Mouse (Mus musculus) hindbrain, embryonic 11.5 days (tissue): ENCODE data around the gene Actr5. TPM values are rescaled to one million over a fixed set of nuclear protein-coding genes. Genes with fewer than 3 reads are reported as not detected.

ENCODE experiments used
- ATAC-seq: fragments of 200-750 bp; cut with Nextera tagmentation; 2 replicates; pipeline ENCODE4 v1.8.0; 2017; ENCODE audit warnings: mild to moderate bottlenecking, moderate TSS enrichment, moderate library complexity; ENCODE audit not compliant: low FRiP score
- DNase-seq: peaks from one replicate; pipeline ENCODE4 v3.0.0-alpha.2; 2015; ENCODE audit warnings: low spot score
- H3K27ac ChIP-seq: fragments of 300-500 bp; sonication (generic); 2 replicates; pipeline ENCODE4 v1.5.1; 2014; ENCODE audit warnings: mild to moderate bottlenecking, low read depth, low read length
- H3K27me3 ChIP-seq: fragments of 300-500 bp; sonication (generic); 2 replicates; pipeline ENCODE4 v1.6.1; 2014; ENCODE audit warnings: mild to moderate bottlenecking, low read length, moderate library complexity, mixed read lengths; ENCODE audit not compliant: control insufficient read depth, insufficient read depth
- H3K36me3 ChIP-seq: fragments of 300-500 bp; sonication (generic); 2 replicates; pipeline ENCODE4 v1.6.1; 2014; ENCODE audit warnings: mild to moderate bottlenecking, low read length, moderate library complexity, mixed read lengths; ENCODE audit not compliant: control insufficient read depth, insufficient read depth
- H3K4me1 ChIP-seq: fragments of 300-500 bp; sonication (generic); replicated peaks from 2 replicates; pipeline ENCODE4 v1.6.1; 2014; ENCODE audit warnings: low read length, mixed read lengths; ENCODE audit not compliant: control insufficient read depth, insufficient read depth
- H3K4me2 ChIP-seq: fragments of 300-500 bp; sonication (generic); replicated peaks from 2 replicates; pipeline ENCODE4 v1.6.1; 2014; ENCODE audit warnings: mild to moderate bottlenecking, low read depth, low read length
- H3K4me3 ChIP-seq: fragments of 300-500 bp; sonication (generic); 2 replicates; pipeline ENCODE4 v1.5.1; 2014; ENCODE audit warnings: low read depth, low read length
- H3K9ac ChIP-seq: fragments of 300-500 bp; sonication (generic); 2 replicates; pipeline ENCODE4 v1.6.1; 2014; ENCODE audit warnings: low read depth, low read length
- H3K9me3 ChIP-seq: fragments of 300-500 bp; sonication (generic); 2 replicates; pipeline ENCODE4 v1.6.1; 2016; ENCODE audit warnings: low read length; ENCODE audit not compliant: control insufficient read depth
- WGBS: fragments of 180-500 bp; shearing (Covaris S2); extraction: QIAGEN DNeasy Blood & Tissue Kit; methylation state at CpG from one replicate; pipeline ENCODE4 v1.1.7; 2014; 5-methylcytosine and 5-hydroxymethylcytosine counted together
- polyA plus RNA-seq: library from polyadenylated mRNA; unstranded; fragments of >200 nt; fragmentation: Nextera tagmentation; extraction: Ambion mirVana; gene quantifications from 2 replicates; pipeline ENCODE4 v1.2.1, GENCODE M21; 2014

The Actr5 gene
- polyA plus RNA-seq: 13.7 and 16.7 TPM in 2 replicates

DNA sequence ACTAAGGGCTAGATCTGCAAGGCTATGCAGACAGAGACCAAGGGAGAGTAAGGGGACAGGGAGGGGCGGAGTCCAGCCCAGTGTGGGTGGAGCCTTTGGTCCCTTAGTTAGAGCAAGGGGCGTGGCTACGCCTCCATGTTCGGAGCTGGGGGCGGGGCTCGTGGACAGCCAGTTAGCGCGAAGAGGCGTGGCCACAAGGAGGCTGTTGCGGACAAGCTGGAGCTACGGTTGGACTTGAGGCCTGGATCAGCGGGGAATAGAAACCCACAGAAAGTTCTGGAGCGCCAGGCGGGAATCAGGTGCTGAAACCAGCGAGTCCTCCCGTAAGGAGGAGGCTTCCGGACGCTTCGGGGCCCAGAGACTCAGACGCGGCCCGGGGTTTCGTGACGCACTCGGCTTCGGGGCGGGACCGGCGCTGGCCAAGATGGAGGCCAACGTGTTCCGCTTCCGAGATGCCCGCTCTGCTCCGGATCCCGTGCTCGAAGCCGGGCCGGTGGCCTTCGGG is at the start of gene Actr5:
Actr5 (plus strand) TSS at position 171 of the 505 bp plus-strand sequence.
- no peaks in the 10 kb centered on the region for H3K9me3 ChIP-seq
- no peaks in the 10 kb centered on the region for H3K36me3 ChIP-seq
- peaks cover 6% of the 10 kb centered on the region for H3K4me1 ChIP-seq
- 0% methylated on average over 38 of the region's 39 CpGs for WGBS
- H3K4me3 ChIP-seq: peak within 1 kb of the TSS; percentile 84
- H3K27me3 ChIP-seq: 0 out of 2 replicates have a peak, but pooled peaks cover 3% of the 10 kb centered on the region
- H3K4me2 ChIP-seq: peak within 1 kb of the TSS; percentile 93
- peak; percentile 95 for ATAC-seq
- peak within 1 kb of the TSS; percentile 85 for H3K9ac ChIP-seq
- H3K27ac ChIP-seq: peak within 1 kb of the TSS; percentile 37
- DNase-seq: peak; percentile 99

DNA sequence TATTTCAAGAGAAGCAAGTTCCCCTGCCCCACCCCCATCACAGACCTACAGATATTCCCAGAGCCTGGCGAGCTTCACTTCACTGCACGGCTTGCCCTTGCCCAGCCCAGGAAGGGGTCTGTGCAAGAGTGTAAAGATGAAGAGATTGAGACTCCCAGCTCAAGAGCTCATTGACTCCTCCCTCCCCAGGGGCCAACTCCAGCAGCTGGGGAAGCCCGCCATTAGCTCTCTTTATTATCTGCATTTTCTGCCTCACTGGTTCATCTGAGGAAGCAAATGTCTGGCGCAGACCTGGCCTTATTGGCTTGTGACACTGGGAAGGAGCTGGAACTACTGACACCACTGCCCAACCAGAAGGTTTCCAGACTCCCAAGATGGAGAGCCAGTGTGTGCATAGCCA is 44.7 kb upstream of the Actr5 start:
- Histone ChIP-seq H3K27me3 (no peaks in the 10 kb centered on the region), H3K4me2 (no peak overlapping the region), H3K9me3 (no peaks in the 10 kb centered on the region), H3K9ac (no peak overlapping the region), H3K36me3 (no peaks in the 10 kb centered on the region), H3K4me1 (no peaks in the 10 kb centered on the region), H3K27ac (0 out of 2 replicates have a peak overlapping the region, but pooled peaks have one; percentile 2), H3K4me3 (no peak overlapping the region)
- peak; percentile 70 for ATAC-seq
- 51% methylated on average over 4 of the region's 4 CpGs for WGBS
- DNase-seq: peak; percentile 40

DNA sequence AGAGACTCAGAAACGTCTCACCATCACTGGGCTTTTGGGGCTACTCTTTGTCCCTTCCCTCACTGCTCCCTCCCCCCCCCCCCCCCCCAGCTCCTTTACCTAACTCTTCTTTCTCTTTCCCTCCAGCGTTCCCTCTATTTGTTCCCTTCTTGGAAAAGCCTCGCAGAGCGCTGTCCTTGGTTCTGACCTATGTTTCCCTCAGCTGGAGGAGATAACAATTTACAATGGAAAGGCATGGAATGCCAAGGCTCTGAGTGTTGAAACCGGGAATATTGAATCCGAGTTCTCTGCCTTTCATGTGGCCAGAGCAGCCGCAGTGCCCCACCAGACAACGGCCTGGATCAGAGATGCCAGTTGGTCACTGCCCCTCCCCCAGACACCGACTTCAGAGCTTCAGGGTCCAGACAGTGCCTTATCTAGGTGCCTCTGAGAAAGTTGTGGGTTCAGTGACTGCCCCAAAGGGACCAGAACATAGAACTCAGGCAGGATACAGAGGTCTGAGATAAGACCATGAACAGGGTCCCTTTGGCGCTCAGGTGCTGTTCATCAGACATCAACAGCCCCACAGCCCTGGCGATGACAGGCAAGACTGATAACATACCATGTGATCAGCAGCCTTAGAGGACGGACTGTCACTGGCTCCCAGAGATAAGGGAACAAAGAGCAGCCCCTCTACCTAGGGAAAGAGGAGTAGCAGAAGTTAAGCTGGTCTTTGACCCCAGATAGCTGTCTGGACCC is 39.9 kb upstream of the Actr5 start:
- no peaks in the 10 kb centered on the region for H3K4me1 ChIP-seq
- ATAC-seq: peak; percentile 38; the same call in 1 of the 2 replicates
- no peaks in the 10 kb centered on the region for H3K36me3 ChIP-seq
- WGBS: 13% methylated on average over 12 of the region's 12 CpGs
- H3K9ac ChIP-seq: no peak overlapping the region
- H3K27me3 ChIP-seq: no peaks in the 10 kb centered on the region
- DNase-seq: peak; percentile 54
- no peak overlapping the region for H3K4me2 ChIP-seq
- H3K9me3 ChIP-seq: no peaks in the 10 kb centered on the region
- no peak overlapping the region for H3K27ac ChIP-seq
- no peak overlapping the region for H3K4me3 ChIP-seq

DNA sequence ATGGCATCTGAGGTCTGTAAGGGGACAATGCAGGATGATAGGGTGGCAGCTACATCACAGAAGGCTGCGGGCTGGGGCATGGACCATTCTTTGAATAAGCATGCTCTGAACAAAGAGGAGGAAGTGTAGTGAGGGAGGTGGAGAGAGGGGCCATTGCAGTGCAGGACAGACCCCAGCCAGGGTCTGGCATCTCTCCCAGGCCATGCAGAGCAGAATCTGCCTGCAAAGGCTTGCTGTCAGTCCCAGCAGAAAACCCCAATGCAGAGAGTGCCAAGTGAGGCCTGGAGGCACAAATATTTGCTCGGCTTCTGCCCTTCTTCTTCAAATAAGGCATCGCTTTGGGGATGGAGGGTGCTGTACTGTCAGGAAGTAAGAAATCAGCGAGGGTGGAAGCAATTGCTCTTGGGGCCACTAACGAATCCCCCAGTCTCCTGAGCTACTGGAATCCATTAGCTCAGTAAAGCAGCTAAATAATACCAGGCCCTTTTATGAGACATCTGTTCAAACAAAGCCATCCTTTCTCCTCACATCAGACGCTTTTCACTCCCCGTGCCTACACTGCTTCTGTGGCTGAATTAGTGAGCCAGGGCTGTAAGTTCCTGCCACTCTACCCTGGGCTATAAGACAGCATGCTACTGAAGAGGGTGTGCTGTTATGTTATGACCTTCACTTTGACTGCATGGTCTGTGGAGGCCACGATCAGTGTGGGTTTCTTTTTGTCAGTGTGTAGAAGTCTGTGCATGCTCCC is 36.0 kb upstream of the Actr5 start:
- H3K4me2 ChIP-seq: no peak overlapping the region
- H3K27ac ChIP-seq: 0 out of 2 replicates have a peak overlapping the region, but pooled peaks have one; percentile 2
- no peaks in the 10 kb centered on the region for H3K9me3 ChIP-seq
- no peak overlapping the region for H3K9ac ChIP-seq
- H3K27me3 ChIP-seq: no peaks in the 10 kb centered on the region
- H3K4me3 ChIP-seq: no peak overlapping the region
- ATAC-seq: no peak
- H3K36me3 ChIP-seq: no peaks in the 10 kb centered on the region
- no peaks in the 10 kb centered on the region for H3K4me1 ChIP-seq
- no peak for DNase-seq
- WGBS: 34% methylated on average over 8 of the region's 8 CpGs

DNA sequence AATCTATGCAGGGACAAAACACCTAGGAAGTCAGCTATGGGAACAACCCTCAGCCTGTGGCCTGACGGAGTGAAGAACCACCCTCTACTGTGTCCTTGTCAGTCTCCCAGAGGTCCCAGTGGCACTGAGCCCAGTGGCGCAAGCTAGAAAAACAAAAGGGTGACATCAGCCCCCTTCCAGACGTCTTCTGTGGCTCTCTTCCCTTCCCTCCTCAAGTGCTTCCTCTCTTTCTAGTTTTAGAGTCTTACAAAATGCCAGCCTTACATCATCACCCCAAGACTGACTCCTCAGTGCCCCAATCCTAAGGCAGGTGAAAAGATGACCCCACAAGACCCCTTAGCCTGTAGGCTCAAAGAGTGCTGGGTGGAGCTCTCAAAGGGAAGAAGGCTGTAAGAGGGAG is 34.2 kb upstream of the Actr5 start:
- no peak overlapping the region for H3K4me3 ChIP-seq
- no peak for ATAC-seq
- H3K4me2 ChIP-seq: no peak overlapping the region
- H3K9ac ChIP-seq: no peak overlapping the region
- 64% methylated on average over 3 of the region's 3 CpGs for WGBS
- no peaks in the 10 kb centered on the region for H3K36me3 ChIP-seq
- H3K27me3 ChIP-seq: no peaks in the 10 kb centered on the region; the same call in 1 of the 2 replicates
- DNase-seq: no peak
- H3K4me1 ChIP-seq: 0 out of 2 replicates have a peak, but pooled peaks cover 2% of the 10 kb centered on the region
- H3K9me3 ChIP-seq: no peaks in the 10 kb centered on the region
- H3K27ac ChIP-seq: no peak overlapping the region

DNA sequence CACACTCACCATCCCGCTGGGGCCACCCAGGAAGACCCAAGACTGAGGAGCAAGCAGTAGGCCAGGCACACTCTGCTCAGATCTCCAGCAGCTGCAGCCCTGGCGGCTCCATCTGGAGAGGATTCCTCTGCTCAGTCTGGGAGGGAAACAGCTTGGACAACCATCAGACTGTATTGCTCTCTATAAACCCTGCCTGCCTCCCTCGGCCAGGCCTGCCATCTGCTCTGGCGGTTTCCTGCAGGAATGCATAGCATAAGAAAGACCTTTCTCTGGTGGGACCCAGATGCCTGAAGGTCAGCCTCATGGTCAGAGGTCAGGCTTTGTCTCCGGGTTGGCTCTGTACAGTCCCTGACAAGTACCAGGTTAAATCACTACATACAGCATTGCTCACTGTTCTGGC is 33.4 kb upstream of the Actr5 start:
- Histone ChIP-seq H3K27me3 (no peaks in the 10 kb centered on the region; the same call in none of the 2 replicates), H3K36me3 (no peaks in the 10 kb centered on the region), H3K4me3 (no peak overlapping the region), H3K4me1 (0 out of 2 replicates have a peak, but pooled peaks cover 4% of the 10 kb centered on the region), H3K9me3 (no peaks in the 10 kb centered on the region), H3K27ac (no peak overlapping the region), H3K9ac (no peak overlapping the region), H3K4me2 (no peak overlapping the region)
- peak; percentile 40; the same call in 1 of the 2 replicates for ATAC-seq
- peak; percentile 36 for DNase-seq
- 44% methylated on average over 5 of the region's 5 CpGs for WGBS

DNA sequence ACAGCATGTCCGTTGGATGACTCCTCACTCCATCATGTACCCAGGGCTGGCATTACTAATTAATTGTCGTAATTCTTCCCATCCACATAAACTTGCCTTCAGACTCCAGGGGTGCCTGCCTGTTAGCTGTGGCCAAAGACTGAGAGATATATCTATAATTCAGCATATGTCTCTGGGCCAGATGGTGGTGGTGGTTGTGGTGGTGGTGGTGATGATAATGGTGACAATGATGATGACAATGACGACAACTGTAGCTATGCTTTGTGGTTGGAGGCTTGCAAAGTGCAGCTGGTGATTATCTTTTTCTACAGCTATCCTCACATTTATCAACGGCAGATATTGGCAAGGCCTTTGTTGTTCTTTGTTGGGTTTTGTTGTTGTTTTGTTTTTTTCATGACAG is 31.3 kb upstream of the Actr5 start:
- Histone ChIP-seq H3K9me3 (no peaks in the 10 kb centered on the region), H3K4me1 (0 out of 2 replicates have a peak, but pooled peaks cover 4% of the 10 kb centered on the region), H3K9ac (no peak overlapping the region), H3K36me3 (no peaks in the 10 kb centered on the region), H3K4me2 (no peak overlapping the region), H3K27me3 (no peaks in the 10 kb centered on the region; the same call in none of the 2 replicates), H3K4me3 (no peak overlapping the region), H3K27ac (no peak overlapping the region)
- 87% methylated on average over 4 of the region's 4 CpGs for WGBS
- no peak for DNase-seq
- no peak for ATAC-seq

DNA sequence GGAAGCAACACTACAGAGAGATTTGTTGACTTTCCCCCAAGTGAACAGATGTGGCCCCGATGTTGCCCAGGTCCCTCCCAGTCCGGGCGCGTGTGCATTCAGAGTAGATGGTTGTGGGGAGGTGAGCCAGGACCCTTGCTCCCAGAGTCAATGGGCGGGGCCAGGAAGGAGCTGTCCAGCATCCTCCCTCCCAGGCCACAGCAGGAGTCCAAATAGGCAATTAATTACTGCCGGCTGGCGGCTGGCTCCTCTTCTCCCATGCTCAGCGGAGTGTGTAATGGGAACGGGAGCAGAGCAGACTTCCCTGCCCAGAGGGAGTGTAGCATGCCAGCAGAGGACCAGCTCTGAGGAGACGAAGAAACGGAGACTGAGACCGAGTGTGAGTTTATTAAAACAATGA is 29.6 kb upstream of the Actr5 start:
- Histone ChIP-seq H3K9ac (peak overlapping the region; percentile 17; the same call in 1 of the 2 replicates), H3K27me3 (peaks cover 4% of the 10 kb centered on the region), H3K4me2 (peak overlapping the region; percentile 15; the same call in 1 of the 2 replicates), H3K27ac (peak overlapping the region; percentile 70), H3K9me3 (no peaks in the 10 kb centered on the region), H3K4me3 (no peak overlapping the region), H3K36me3 (no peaks in the 10 kb centered on the region), H3K4me1 (0 out of 2 replicates have a peak, but pooled peaks cover 4% of the 10 kb centered on the region)
- DNase-seq (peak; percentile 82), ATAC-seq (peak; percentile 84)
- 0% methylated on average over 11 of the region's 12 CpGs for WGBS
